Mouse (Mus musculus) lung, adult 2 months (tissue): Measurements from ENCODE around the gene Rbms3. TPM values are rescaled to one million over a fixed set of nuclear protein-coding genes. Genes with fewer than 3 reads are reported as not detected.

ENCODE experiments used
- DNase-seq: peaks from one replicate; pipeline ENCODE4 v3.0.0; 2022
- H3K4me1 ChIP-seq: fragments of 200-500 bp; 2 replicates; pipeline ENCODE4 v1.6.1; 2011; ENCODE audit warnings: low read length; ENCODE audit not compliant: control insufficient read depth, insufficient read depth
- H3K4me3 ChIP-seq: fragments of 200-500 bp; replicated peaks from 2 replicates; pipeline ENCODE3; 2011; ENCODE audit warnings: low read depth, mild to moderate bottlenecking, control low read depth, low read length; ENCODE audit errors: extremely low read depth
- CTCF ChIP-seq: fragments of 200-500 bp; IDR thresholded peaks from 2 replicates; pipeline ENCODE4 v1.5.1; 2011; ENCODE audit warnings: mild to moderate bottlenecking, low read length, control low read depth; ENCODE audit not compliant: insufficient read depth
- POLR2A ChIP-seq: fragments of 200-500 bp; IDR thresholded peaks from 2 replicates; pipeline ENCODE4 v1.6.1; 2011; ENCODE audit warnings: low read depth, mild to moderate bottlenecking, control low read depth, low read length, borderline replicate concordance; ENCODE audit errors: extremely low read depth
- WGBS: fragments of 180-500 bp; shearing (Covaris S2); methylation state at CpG from one replicate; pipeline ENCODE4 v1.1.7; 2018; 5-methylcytosine and 5-hydroxymethylcytosine counted together
- polyA plus RNA-seq: library from polyadenylated mRNA; depleted of rRNA; stranded (reverse); fragments of >200 nt; gene quantifications from 2 replicates; pipeline ENCODE4 v1.2.3, GENCODE M21; 2012

Rbms3 gene
- polyA plus RNA-seq, 1 experiment = 35.8 TPM

- no peaks in the 10 kb centered on the region for H3K4me1 ChIP-seq
- TF ChIP-seq POLR2A (no peak), CTCF (no peak)
- WGBS = 80% methylated on average over 4 of the region's 4 CpGs
- DNase-seq = no peak
- no peak overlapping the region for H3K4me3 ChIP-seq
These were observed 941.1 kb downstream of the Rbms3 start for GRCm38 (mm10) chr9:116688615-116689014.

GRCm38 (mm10) chr9:116677142-116677541 is 952.6 kb downstream of the Rbms3 start:
- WGBS = 62% methylated on average over 4 of the region's 4 CpGs
- no peak for DNase-seq
- Histone ChIP-seq H3K4me1 (no peaks in the 10 kb centered on the region), H3K4me3 (no peak overlapping the region)
- no peak for TF ChIP-seq POLR2A
- TF ChIP-seq CTCF = no peak

GRCm38 (mm10) chr9:116676445-116676844 is 953.3 kb downstream of the Rbms3 start:
- no peak overlapping the region for H3K4me3 ChIP-seq
- DNase-seq = no peak
- no peak for TF ChIP-seq CTCF
- 38% methylated on average over 2 of the region's 2 CpGs for WGBS
- no peaks in the 10 kb centered on the region for H3K4me1 ChIP-seq

- Histone ChIP-seq H3K4me3 (no peak overlapping the region), H3K4me1 (no peaks in the 10 kb centered on the region)
- 81% methylated on average over 4 of the region's 4 CpGs for WGBS
- DNase-seq = no peak
- no peak for TF ChIP-seq POLR2A
- no peak for TF ChIP-seq CTCF
These were observed 955.5 kb downstream of the Rbms3 start for GRCm38 (mm10) chr9:116674191-116674590.

- DNase-seq = no peak
- TF ChIP-seq CTCF (no peak), POLR2A (no peak)
- WGBS = 76% methylated on average over 4 of the region's 4 CpGs
- Histone ChIP-seq H3K4me3 (no peak overlapping the region), H3K4me1 (no peaks in the 10 kb centered on the region; the same call in 1 of the 2 replicates)
These were observed 968.7 kb downstream of the Rbms3 start for GRCm38 (mm10) chr9:116661026-116661425.

GRCm38 (mm10) chr9:116659936-116660335 is 969.8 kb downstream of the Rbms3 start:
- H3K4me1 ChIP-seq = no peaks in the 10 kb centered on the region; the same call in 1 of the 2 replicates
- WGBS = 62% methylated on average over 1 of the region's 1 CpGs
- DNase-seq = no peak
- no peak for TF ChIP-seq CTCF
- no peak for TF ChIP-seq POLR2A
- no peak overlapping the region for H3K4me3 ChIP-seq

- 86% methylated on average over 2 of the region's 2 CpGs for WGBS
- TF ChIP-seq CTCF (no peak), POLR2A (no peak)
These were observed 972.6 kb downstream of the Rbms3 start for GRCm38 (mm10) chr9:116657141-116657540.

GRCm38 (mm10) chr9:116651414-116651813 is 978.3 kb downstream of the Rbms3 start:
- no peak for DNase-seq
- WGBS = 97% methylated on average over 1 of the region's 1 CpGs
- peaks cover 3% of the 10 kb centered on the region; the same call in 1 of the 2 replicates for H3K4me1 ChIP-seq
- TF ChIP-seq CTCF (no peak), POLR2A (no peak)
- H3K4me3 ChIP-seq = no peak overlapping the region

More at GRCm38 (mm10) chr9:116657141-116657540, 972.6 kb downstream of the Rbms3 start:
- no peaks in the 10 kb centered on the region; the same call in 1 of the 2 replicates for H3K4me1 ChIP-seq
- no peak for DNase-seq
- H3K4me3 ChIP-seq = no peak overlapping the region

GRCm38 (mm10) chr9:116649955-116650354 is 979.8 kb downstream of the Rbms3 start:
- H3K4me1 ChIP-seq = peaks cover 3% of the 10 kb centered on the region; the same call in 1 of the 2 replicates
- no peak for DNase-seq
- no peak overlapping the region for H3K4me3 ChIP-seq
- TF ChIP-seq POLR2A = no peak
- TF ChIP-seq CTCF = no peak
- 64% methylated on average over 4 of the region's 4 CpGs for WGBS

- Histone ChIP-seq H3K4me1 (peaks cover 3% of the 10 kb centered on the region; the same call in 1 of the 2 replicates), H3K4me3 (no peak overlapping the region)
- TF ChIP-seq POLR2A = no peak
- TF ChIP-seq CTCF = no peak
- 37% methylated on average over 9 of the region's 9 CpGs for whole genome bisulfite sequencing
- DNase-seq = no peak
These were observed 980.5 kb downstream of the Rbms3 start for GRCm38 (mm10) chr9:116649086-116649792.
